Mouse (Mus musculus) neutrophil, adult 5-6 weeks (primary cell): Measurements from ENCODE around the gene Olfr161. TPM values are rescaled to one million over a fixed set of nuclear protein-coding genes. Genes with fewer than 3 reads are reported as not detected.
"Not testable (repeated sequence)": the region's sequence is repeated elsewhere in the genome, so short reads cannot be mapped to it uniquely, and the experiment has no call there.

Experiments
- ATAC-seq: fragments of 151-379, 151-347 bp; 2 replicates; pipeline ENCODE4 v1.8.0; 2017; ENCODE audit warnings: mild to moderate bottlenecking, moderate TSS enrichment; ENCODE audit not compliant: insufficient number of reproducible peaks, poor library complexity, low FRiP score, severe bottlenecking; ENCODE audit errors: extremely low read depth
- total RNA-seq: library from RNA; stranded (forward); fragments of 200-1000 nt; gene quantifications from 2 replicates; pipeline ENCODE4 v1.2.3, GENCODE M21; 2017

Gene Olfr161
- total RNA-seq, result under 0.01 and 0.12 TPM in 2 replicates

DNA sequence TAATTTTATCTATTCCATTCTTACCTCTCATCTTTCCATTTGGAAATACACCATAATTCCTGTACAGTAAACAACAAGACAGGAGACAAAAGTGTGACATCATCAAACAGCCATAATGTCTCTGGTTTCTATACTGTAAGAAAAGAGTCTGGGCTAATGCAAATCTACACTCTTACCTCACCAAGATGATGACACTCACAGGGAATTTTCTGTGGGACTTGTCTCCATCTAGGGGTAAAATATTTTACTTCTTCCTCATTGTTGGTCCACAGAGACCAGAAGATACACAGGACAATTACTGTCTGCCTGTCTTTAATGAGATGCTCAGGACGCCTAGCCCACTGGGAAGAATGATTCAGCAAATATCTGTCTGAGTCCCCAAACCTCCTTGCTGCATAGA lies at the start of gene Olfr161:
Gene Olfr161 (plus strand): TSS at position 352 of the 400 bp plus-strand sequence.
- ATAC-seq, result no peak

DNA sequence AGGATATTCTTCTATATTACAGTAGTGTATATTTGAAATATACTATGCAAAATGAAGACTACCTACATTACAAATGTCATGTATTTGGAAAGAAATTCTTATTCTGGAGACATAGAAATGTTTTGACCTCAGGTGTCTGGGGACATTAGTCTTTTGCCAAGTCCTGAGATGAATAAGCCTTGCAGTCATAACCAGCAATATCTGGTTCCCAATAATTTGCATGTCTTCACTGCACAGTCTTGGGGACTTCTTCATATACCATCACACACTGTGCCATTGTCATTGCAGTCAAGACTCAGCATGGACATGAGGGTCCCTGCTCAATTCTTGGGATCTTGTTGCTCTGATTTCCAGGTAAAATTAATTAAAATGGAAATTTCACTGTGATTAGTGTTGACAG lies 27.3 kb upstream of the Olfr161 start:
- no peak for ATAC-seq

DNA sequence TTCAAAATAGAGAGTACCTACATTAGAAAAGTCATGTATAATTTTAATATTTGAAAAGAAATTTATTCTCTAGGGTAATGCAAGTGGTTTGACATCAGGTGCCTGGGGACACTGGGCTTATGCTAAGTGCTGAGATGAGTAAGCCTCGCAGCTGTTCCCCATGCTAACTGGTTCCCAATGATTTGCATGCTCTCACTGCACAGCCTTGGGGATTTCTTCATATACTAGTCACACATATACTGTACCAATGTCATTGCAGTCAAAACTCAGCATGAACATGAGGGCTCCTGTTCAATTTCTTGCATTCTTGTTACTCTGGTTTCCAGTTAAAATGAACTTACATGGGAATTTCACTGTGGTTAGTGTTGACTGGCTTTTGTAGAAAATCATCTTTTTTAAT lies 13.2 kb upstream of the Olfr161 start:
- not testable (repeated sequence) for ATAC-seq

DNA sequence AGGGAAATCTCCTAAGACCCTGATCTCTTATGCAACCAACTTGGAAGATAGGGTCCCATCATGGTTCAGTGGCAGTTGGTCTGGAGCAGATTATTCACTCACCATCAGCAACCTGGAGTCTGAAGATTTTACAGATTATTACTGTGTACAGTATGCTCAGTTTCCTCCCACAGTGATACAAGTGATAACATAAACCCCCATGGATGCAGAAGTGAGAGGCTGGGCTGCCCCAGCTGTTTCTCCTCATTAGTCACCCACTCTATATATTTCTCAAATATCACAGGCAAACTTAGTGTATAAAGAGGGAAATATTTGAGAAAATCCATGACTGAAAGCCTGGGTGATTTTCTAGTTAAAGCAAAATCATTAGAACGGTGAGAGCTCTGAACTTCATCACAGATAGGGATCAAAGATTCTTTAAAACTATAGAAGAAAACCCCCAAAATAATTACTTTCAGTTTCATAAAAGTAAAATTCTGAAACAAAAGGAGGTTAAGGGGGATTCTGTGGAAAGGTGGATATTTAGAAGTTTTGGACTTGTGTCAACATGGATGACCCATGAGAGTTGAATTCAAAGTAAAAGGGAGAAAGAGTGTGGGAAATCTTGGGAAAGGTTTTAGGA lies 12.5 kb upstream of the Olfr161 start:
- not testable (repeated sequence) for ATAC-seq

DNA sequence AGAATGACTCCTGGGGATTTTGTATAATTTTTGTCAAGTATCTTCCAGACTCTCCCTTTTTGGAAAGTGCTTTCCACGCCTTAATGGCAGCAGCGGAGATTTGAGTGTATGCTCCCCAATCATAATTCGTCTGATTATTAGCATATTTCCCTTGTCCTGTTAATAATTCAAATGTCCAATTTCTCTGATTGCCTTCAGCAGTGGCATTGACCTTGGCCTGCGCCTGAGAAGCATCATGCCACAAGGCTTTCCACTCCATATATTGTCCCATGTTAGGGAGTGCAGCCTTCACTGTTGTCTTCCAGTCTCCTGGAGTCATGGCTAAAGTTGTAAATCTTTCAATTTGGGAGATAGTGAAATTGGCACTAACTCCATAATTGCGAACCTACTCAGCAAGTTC lies 40.5 kb downstream of the Olfr161 start:
- not testable (repeated sequence) for ATAC-seq

DNA sequence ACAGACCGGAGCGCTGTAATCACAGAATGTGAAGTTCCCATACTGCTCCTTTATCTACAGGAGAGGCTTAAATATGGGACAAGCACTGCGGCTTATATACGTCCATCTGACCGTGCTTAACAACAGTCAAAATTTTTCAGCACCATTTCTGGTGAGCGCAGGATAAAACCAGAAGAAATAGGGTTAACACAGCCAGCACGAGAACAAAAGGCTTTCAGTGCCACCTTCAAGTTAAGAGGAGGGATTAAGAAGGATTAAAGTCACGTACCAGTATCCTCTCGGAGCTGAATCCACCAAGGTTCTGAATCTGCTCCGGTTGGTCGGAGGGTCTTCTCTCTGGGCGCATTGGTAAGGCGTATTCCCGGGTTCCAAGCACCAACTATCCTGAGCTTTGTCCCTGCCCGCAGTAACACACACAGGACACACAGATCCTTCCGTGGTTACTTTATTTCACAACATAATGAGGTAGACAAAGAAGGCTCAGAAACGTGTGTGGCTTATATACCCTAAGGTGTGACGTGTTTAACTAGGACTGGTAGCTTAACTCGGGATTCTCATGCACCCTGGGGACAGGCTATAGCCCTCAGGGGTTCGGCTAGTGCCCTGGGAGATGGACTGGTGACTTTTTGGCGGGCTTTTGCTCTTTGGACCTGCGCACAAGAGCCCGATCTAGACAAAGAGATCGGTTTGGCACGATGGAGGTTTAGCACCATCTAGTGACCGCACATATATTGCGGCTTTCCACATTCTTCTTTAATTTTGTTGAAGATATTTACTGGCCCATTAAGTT lies 41.9 kb downstream of the Olfr161 start:
- ATAC-seq, result not testable (repeated sequence)

Other genes starting within 250 kb of the Olfr161 start
- 84.0 and 91.3 TPM in 2 replicates for gene Mefv, start 127.1 kb downstream of the Olfr161 start, total RNA-seq
- 93.8 and 94.7 TPM in 2 replicates for gene Zfp263, start 153.1 kb downstream of the Olfr161 start, total RNA-seq
- gene Olfr15, start 239.8 kb downstream of the Olfr161 start, total RNA-seq, result not detected in 2 replicates